Mouse (Mus musculus): ENCODE measurements around the gene Gm904.
"Not testable (repeated sequence)": the region's sequence is repeated elsewhere in the genome, so short reads cannot be mapped to it uniquely, and the experiment has no call there.

Gm904 gene

DNA sequence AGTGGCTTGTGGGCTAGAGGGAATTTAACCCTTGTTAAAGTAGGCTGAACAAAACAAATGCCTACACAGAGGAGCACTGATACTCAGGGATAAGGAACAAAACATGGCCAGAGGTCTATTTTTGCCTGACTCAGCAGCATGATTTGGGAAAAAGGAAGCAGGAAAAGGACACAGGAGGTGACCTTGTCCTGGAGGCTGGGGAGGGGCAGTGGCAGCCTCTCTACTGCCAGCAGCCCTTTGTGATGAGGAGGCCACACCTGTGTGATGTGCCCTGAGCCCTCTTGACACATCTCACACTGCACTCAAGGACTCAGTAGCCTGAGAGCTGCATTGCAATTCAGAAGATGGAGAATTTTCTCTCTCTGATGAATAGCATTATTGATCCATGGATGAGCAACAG lies at the start of gene Gm904:
Gene Gm904 (plus strand): TSS at position 301 of the 400 bp plus-strand sequence.
- not testable (repeated sequence) for DNase-seq (ENCODE audit: low read depth, low spot score)

DNA sequence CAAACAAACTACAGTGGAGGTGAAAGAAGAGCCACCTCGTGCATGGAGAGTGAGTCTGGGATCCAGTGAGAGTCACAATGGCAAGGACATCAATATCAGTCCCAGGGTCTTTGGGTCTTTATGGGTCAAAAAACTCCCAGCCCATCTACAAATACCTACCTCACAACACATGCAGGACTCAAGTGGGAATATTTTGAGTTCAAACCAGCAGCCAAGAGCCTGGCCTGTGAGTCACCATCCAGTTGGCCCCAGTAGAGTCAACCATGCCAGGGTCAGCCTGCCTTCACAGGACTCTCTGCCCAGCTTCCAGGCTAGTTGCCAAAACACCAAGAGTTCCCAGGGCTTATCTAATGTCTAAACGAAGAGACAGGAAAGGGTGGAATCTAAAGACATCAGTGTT lies 5.7 kb downstream of the Gm904 start:
- not testable (repeated sequence) for DNase-seq (ENCODE audit: low read depth, low spot score)

Measured in retina, postnatal 7 days (tissue).